Mouse (Mus musculus) effector memory CD4-positive, alpha-beta T cell, adult 5 months (primary cell): Measurements from ENCODE around the gene Atp2b2. TPM values are rescaled to one million over a fixed set of nuclear protein-coding genes. Genes with fewer than 3 reads are reported as not detected.

Experiments
- polyA plus RNA-seq: library from polyadenylated mRNA; unstranded; fragments of 100-300 nt; shearing (Covaris generic); gene quantifications from one replicate; pipeline ENCODE4 v1.2.1, GENCODE M21; 2017

The Atp2b2 gene
- 0.17 TPM for polyA plus RNA-seq

DNA sequence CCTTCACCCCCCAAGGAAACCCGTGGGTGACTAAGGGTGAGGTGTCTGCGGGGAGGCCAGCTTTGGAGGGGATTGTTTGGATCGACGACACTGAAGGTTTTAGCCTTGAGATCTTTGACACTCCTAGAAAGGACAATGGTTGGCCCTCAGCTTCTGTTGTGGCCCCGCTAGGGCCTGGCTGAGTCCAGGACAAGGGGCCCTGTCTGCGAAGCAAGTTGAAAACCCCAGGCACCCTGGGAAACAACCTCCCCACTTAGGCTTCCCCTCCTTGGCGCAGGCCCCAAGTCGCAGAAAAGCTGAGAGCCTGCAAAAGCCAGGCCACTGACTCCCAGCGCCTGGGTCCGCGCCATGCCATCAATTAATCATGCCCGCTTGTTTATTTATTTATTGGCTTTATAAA is at the start of gene Atp2b2:
TSS of gene Atp2b2 (minus strand) at position 282 of the 400 bp plus-strand sequence.

DNA sequence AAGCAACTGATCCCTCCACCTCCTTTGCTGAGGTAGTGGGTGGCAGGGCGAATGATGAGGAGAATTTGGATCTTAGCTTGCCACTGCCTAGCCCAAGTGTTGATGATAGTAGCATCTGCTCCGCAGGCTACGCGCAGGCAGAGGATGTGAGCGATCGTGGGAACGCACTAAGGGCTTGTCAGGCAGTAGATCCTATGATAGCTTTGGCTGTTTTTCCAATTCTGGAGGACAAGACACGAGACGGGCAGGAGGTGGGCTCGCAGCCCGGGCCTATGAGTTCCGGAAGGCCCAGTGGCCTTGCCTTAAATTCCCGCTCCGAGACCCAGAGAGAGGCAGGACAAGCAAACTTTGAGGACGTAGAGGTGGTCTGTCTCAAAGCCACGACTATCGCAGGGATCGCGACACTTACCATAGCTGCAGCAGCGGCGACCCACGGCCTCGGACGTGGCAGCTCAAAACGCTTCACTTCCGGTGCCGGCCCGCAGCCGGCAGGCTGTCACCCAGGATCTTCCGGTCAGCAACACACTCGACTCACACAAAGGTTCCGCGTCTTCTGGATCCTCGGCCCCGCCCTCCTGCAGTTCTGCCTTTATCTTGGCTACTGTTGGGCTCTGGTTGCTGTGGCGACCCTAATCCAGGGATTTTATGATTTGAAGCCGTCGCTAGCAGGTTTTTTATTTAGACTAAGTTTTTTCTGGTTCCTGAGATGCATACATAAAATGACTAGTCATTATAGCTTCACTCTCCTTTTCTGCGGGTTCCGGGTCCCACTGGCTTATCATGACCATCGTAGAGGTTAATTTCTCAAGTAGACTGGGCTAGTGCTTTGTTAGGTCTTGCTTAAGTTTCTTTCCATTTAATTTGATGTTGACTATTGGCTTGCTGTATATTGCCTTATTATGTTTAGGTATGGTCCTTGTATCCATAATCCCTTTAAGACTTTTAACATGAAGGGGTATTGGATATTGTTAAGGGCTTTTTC is 301.9 kb downstream of the Atp2b2 start, which contains the start of gene Sec13:
TSS of gene Sec13 (minus strand) at position 508 of the 982 bp plus-strand sequence.

GRCm38 (mm10) chr6:113719878-113720277 is 322.5 kb downstream of the Atp2b2 start, which contains the start of gene Ghrl:
Ghrl (minus strand) TSS chr6:113719880.

GRCm38 (mm10) chr6:113696582-113697221 is 345.7 kb downstream of the Atp2b2 start, which contains the start of gene Tatdn2:
Tatdn2 (plus strand) TSS chr6:113697050.

Other genes with a start within 250 kb of the Atp2b2 start
- gene Slc6a11, start 88.6 kb upstream of the Atp2b2 start, polyA plus RNA-seq: not detected
- gene Slc6a1, start 240.0 kb upstream of the Atp2b2 start, polyA plus RNA-seq: not detected